Mouse (Mus musculus) hindbrain, embryonic 11.5 days (tissue): Measurements from ENCODE around the gene Card10. TPM values are rescaled to one million over a fixed set of nuclear protein-coding genes. Genes with fewer than 3 reads are reported as not detected.
A peak's percentile ranks its signal among the peaks of the same experiment; 100 is the strongest.

Experiments used
- ATAC-seq: fragments of 200-750 bp; cut with Nextera tagmentation; 2 replicates; pipeline ENCODE4 v1.8.0; 2017; ENCODE audit warnings: mild to moderate bottlenecking, moderate TSS enrichment, moderate library complexity; ENCODE audit not compliant: low FRiP score
- DNase-seq: peaks from one replicate; pipeline ENCODE4 v3.0.0-alpha.2; 2015; ENCODE audit warnings: low spot score
- H3K27ac ChIP-seq: fragments of 300-500 bp; sonication (generic); 2 replicates; pipeline ENCODE4 v1.5.1; 2014; ENCODE audit warnings: mild to moderate bottlenecking, low read depth, low read length
- H3K27me3 ChIP-seq: fragments of 300-500 bp; sonication (generic); 2 replicates; pipeline ENCODE4 v1.6.1; 2014; ENCODE audit warnings: mild to moderate bottlenecking, low read length, moderate library complexity, mixed read lengths; ENCODE audit not compliant: control insufficient read depth, insufficient read depth
- H3K36me3 ChIP-seq: fragments of 300-500 bp; sonication (generic); 2 replicates; pipeline ENCODE4 v1.6.1; 2014; ENCODE audit warnings: mild to moderate bottlenecking, low read length, moderate library complexity, mixed read lengths; ENCODE audit not compliant: control insufficient read depth, insufficient read depth
- H3K4me1 ChIP-seq: fragments of 300-500 bp; sonication (generic); replicated peaks from 2 replicates; pipeline ENCODE4 v1.6.1; 2014; ENCODE audit warnings: low read length, mixed read lengths; ENCODE audit not compliant: control insufficient read depth, insufficient read depth
- H3K4me2 ChIP-seq: fragments of 300-500 bp; sonication (generic); replicated peaks from 2 replicates; pipeline ENCODE4 v1.6.1; 2014; ENCODE audit warnings: mild to moderate bottlenecking, low read depth, low read length
- H3K4me3 ChIP-seq: fragments of 300-500 bp; sonication (generic); 2 replicates; pipeline ENCODE4 v1.5.1; 2014; ENCODE audit warnings: low read depth, low read length
- H3K9ac ChIP-seq: fragments of 300-500 bp; sonication (generic); 2 replicates; pipeline ENCODE4 v1.6.1; 2014; ENCODE audit warnings: low read depth, low read length
- H3K9me3 ChIP-seq: fragments of 300-500 bp; sonication (generic); 2 replicates; pipeline ENCODE4 v1.6.1; 2016; ENCODE audit warnings: low read length; ENCODE audit not compliant: control insufficient read depth
- WGBS: fragments of 180-500 bp; shearing (Covaris S2); extraction: QIAGEN DNeasy Blood & Tissue Kit; methylation state at CpG from one replicate; pipeline ENCODE4 v1.1.7; 2014; 5-methylcytosine and 5-hydroxymethylcytosine counted together
- polyA plus RNA-seq: library from polyadenylated mRNA; unstranded; fragments of >200 nt; fragmentation: Nextera tagmentation; extraction: Ambion mirVana; gene quantifications from 2 replicates; pipeline ENCODE4 v1.2.1, GENCODE M21; 2014

The Card10 gene
- polyA plus RNA-seq, 1 experiment from 2014 or later = 2.4 TPM

DNA sequence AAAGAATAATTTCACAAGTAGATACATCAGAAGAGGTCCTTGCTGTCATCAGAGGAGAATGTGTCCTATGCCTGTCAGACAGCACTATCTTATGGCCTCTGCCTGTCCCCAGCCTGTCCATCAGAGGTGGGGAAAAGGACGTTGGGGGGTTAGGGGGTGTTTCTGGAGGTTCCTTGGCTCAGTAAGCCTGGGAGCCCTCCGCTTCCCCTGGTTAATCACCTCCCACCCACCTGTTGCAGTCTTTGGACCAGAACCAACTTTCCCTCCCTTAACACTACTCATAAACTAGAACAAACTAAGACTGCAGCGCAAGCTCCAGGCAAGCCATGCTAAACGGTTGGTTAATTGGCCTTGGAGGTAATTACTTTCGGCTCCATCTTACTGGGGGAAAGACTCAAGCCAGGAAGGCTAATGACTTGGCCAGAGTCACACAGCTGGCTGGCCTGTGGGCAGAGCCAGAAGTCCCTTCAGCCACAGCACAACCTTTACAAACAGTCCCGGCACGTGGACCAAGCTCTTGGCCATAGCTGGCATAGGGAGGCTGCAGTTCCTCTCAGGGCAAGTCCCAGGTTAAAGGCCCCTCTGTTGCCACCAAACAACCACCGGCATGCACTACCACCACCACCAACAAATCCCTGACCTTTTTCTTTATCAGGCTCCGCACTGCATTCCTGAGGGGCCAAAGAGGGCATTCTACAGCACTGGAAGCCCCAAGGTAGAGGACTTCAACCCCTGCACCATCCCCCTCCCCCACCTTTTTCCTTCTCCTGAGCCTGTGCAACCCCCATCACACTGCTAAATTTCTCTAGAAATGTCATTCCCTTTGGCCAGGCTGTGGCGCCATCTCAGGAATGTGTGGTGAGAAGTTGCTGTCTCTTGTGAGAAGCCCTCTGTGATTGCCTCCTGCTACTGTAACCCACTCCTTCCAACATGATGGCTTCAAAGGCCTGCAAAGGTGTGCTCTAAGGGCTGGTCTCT, 28.2 kb upstream of the Card10 start:
- Histone ChIP-seq H3K9me3 (no peaks in the 10 kb centered on the region), H3K27me3 (no peaks in the 10 kb centered on the region; the same call in 1 of the 2 replicates), H3K4me1 (peaks cover 18% of the 10 kb centered on the region), H3K27ac (no peak overlapping the region), H3K9ac (no peak overlapping the region), H3K4me3 (no peak overlapping the region), H3K36me3 (no peaks in the 10 kb centered on the region), H3K4me2 (no peak overlapping the region)
- 75% methylated on average over 10 of the region's 10 CpGs for WGBS
- DNase-seq (no peak), ATAC-seq (no peak)

DNA sequence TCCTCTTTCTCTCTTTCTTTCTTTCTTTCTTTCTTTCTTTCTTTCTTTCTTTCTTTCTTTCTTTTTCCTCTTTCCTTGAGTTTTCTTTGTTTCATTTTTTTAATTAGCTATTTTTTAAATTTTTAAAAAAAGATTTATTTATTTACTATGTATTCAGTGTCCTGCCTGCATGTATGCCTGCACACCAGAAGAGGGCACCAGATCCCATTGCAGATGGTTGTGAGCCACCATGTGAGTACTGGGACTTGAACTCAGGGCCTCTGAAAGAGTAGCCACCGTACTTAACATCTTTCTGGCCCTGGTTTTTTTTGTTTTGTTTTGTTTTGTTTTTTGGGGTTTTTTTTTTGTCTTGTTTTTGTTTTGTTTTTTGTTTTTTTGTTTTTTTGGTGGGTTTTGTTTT, 26.8 kb upstream of the Card10 start:
- 85% methylated on average over 1 of the region's 1 CpGs for WGBS
- Histone ChIP-seq H3K4me3 (no peak overlapping the region), H3K9ac (no peak overlapping the region), H3K36me3 (no peaks in the 10 kb centered on the region), H3K27me3 (no peaks in the 10 kb centered on the region; the same call in 1 of the 2 replicates), H3K9me3 (no peaks in the 10 kb centered on the region), H3K4me2 (no peak overlapping the region), H3K4me1 (peaks cover 8% of the 10 kb centered on the region; the same call in 1 of the 2 replicates), H3K27ac (no peak overlapping the region)
- DNase-seq = no peak
- no peak for ATAC-seq

DNA sequence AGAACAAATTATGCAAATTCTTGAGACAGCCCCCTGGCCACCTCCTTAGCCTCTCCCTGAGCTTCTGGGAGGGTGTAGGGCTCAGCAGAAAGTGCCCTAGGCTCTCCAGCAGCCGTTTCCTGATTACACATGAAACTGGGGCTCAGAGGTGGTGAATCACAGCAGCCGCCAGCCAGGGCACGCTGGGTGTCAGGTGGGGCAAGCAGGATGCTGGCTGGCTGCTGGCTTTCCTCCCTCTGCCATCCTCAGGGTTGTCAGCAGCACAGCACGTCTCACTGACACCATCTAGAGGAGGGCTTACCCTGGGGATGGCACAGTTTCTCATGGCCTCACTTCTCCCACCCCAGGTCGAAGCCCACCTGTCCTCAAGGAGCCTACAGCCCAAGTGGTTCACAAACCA, 25.5 kb upstream of the Card10 start:
- no peak overlapping the region for H3K27ac ChIP-seq
- 24% methylated on average over 5 of the region's 5 CpGs for WGBS
- H3K4me3 ChIP-seq = no peak overlapping the region
- H3K9ac ChIP-seq = no peak overlapping the region
- H3K9me3 ChIP-seq = no peaks in the 10 kb centered on the region
- H3K4me2 ChIP-seq = no peak overlapping the region
- no peaks in the 10 kb centered on the region for H3K36me3 ChIP-seq
- ATAC-seq (no peak), DNase-seq (no peak)
- peaks cover 7% of the 10 kb centered on the region; the same call in 1 of the 2 replicates for H3K4me1 ChIP-seq
- no peaks in the 10 kb centered on the region; the same call in 1 of the 2 replicates for H3K27me3 ChIP-seq

DNA sequence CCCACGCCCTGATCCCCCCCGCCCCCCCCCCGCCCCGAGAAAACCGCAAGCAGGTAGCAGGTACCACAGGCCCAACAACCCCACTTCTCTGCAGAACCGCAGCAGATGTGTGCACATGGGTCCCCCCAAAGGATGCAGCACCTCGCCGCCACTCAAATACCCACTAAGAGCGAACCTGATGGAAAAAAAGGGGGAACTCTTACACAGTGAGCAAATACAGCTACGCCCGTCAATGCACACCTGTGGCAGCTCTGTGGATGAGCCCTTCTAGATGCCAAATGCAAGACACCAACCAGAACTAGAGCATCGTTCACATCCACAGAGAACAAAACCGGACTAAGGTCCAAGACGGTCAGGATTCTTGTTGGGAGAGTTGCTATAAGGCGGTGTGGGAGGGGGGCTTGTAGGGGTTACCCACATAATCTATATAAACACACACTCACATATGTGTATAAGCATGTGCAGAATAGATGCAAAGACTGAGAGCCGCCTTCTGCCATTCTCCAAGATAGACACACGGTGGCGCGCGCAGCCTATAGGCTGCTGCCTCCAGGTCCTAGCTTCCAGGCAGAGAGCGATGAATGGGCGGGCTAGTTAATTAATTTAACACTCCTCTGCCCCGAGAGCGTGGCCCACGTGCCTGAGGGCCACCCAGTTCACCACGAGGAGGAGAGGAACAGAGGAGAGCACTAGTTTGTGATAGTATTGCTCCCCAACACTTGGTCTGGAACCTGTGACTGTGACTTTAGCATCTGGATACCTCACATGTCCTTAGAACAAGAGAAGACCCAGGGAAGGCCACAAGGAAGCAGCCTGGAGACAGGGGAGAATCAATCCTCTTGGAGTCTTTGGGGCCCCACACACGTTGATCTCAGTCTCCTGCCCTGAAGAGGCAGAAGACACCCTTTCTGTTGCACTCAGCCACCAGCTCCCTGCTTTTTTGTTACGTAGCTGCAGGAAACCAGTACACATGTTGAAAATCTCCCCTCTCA, 23.7 kb upstream of the Card10 start:
- Histone ChIP-seq H3K4me3 (no peak overlapping the region), H3K9ac (no peak overlapping the region), H3K27ac (no peak overlapping the region), H3K36me3 (no peaks in the 10 kb centered on the region), H3K4me2 (no peak overlapping the region), H3K27me3 (no peaks in the 10 kb centered on the region; the same call in 1 of the 2 replicates), H3K4me1 (no peaks in the 10 kb centered on the region), H3K9me3 (no peaks in the 10 kb centered on the region)
- ATAC-seq (peak; percentile 59; the same call in 1 of the 2 replicates), DNase-seq (peak; percentile 87)
- WGBS = 24% methylated on average over 27 of the region's 28 CpGs

DNA sequence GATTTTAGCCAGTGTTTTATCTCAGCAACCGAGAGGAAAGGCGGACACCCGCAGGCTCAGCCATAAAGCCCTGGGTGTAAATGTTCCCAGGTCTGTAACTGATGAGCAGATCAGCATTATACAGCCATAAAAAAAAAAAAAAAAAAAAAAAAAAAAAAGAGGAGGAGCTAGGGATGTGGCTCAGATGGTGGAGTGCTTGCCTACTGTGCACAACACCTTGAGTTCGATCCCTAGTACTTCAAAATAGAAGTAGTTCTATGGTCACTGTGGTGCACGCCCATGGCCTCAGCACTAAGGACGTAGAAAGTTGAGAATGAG, 13.2 kb upstream of the Card10 start:
- Histone ChIP-seq H3K4me2 (no peak overlapping the region), H3K4me1 (no peaks in the 10 kb centered on the region), H3K27me3 (0 out of 2 replicates have a peak, but pooled peaks cover 2% of the 10 kb centered on the region), H3K9me3 (no peaks in the 10 kb centered on the region), H3K27ac (no peak overlapping the region), H3K4me3 (no peak overlapping the region), H3K36me3 (no peaks in the 10 kb centered on the region), H3K9ac (no peak overlapping the region)
- 71% methylated on average over 6 of the region's 6 CpGs for WGBS
- no peak for ATAC-seq
- DNase-seq = no peak

DNA sequence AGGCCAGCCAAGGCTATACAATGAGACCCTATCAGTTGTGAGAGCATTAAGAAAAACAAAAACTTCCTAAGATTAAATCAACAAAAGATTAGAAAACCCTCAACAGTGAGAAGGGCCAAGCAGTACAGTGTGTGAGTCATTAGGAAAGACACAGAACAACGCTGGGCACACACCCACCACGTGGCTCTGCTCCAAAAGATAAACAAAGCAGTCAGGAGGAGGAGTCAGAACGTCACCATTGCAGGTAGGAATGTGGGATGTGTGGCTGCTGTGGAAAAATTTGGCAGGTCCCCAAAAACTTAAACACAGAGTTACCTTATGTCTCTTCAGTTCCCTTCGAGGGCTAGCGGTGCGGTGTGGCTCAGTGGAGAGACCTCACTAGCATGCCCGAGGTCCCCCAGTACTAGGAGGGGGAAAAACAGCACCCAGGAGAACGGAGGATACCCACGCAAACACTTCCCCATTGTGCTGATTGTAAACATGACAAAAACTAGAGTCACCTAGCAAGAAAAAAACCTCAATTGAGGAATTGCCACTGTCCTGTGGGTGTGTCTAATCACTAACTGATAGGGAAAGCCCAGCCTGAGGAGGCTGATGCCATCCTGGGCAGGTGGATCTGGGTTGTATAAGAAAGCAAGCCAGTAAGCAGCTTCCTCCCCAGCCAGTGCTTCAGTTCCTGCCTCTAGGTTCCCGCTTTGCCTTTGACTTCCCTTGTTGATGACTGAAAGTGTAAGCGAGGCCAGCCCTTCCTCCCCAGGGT, 12.7 kb upstream of the Card10 start:
- H3K9me3 ChIP-seq = no peaks in the 10 kb centered on the region
- no peak for DNase-seq

DNA sequence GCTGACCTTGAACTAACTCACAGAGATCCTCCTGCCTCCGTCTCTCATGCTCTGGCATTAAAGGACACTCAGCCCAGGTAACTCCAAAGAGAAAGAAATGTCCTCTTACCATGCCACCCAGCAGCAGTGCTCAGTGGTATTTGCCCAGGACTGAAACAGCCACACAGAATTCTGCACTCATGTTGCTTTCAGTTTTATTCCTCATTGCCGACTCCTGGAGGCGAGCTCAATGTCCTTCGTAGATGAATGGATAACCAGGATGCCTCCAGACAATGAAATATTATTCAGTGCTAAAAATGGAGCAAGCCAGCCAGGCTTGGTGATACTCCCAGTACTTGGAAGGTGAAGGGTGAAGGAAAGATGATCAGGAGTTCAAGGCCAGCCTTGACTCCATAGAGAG, 10.8 kb upstream of the Card10 start:
- no peaks in the 10 kb centered on the region for H3K9me3 ChIP-seq
- no peaks in the 10 kb centered on the region for H3K4me1 ChIP-seq
- DNase-seq (no peak), ATAC-seq (no peak)
- no peak overlapping the region for H3K27ac ChIP-seq
- H3K9ac ChIP-seq = no peak overlapping the region
- no peaks in the 10 kb centered on the region for H3K36me3 ChIP-seq
- H3K4me3 ChIP-seq = no peak overlapping the region
- H3K4me2 ChIP-seq = no peak overlapping the region
- WGBS = 84% methylated on average over 4 of the region's 4 CpGs
- no peaks in the 10 kb centered on the region for H3K27me3 ChIP-seq

More for the DNA sequence above, 12.7 kb upstream of the Card10 start:
- Histone ChIP-seq H3K4me3 (no peak overlapping the region), H3K36me3 (no peaks in the 10 kb centered on the region), H3K27ac (no peak overlapping the region), H3K4me1 (no peaks in the 10 kb centered on the region), H3K4me2 (no peak overlapping the region), H3K9ac (no peak overlapping the region), H3K27me3 (0 out of 2 replicates have a peak, but pooled peaks cover 2% of the 10 kb centered on the region)
- WGBS = 67% methylated on average over 11 of the region's 11 CpGs
- no peak for ATAC-seq

DNA sequence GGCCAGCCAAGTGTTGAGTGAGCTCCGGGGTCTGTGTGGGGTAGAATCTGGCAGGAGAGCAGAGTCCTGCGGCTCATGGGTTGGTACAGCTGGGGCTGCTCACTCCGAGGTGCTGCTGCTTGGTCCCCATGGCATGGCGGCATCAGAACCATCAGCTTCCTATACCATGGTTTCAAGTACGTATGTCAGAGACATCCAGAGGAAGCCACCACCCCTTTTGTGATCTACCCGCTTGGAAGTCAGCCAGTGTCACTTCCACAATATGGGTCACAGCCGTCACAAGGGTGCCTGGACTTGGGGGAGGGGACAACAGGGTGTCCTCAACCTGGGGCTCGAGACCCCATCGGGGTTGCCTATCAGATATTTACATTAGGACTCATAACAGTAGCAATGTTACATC, 7.3 kb upstream of the Card10 start:
- Histone ChIP-seq H3K27me3 (no peaks in the 10 kb centered on the region), H3K4me3 (no peak overlapping the region), H3K4me2 (no peak overlapping the region), H3K9me3 (no peaks in the 10 kb centered on the region), H3K4me1 (no peaks in the 10 kb centered on the region), H3K9ac (no peak overlapping the region), H3K36me3 (no peaks in the 10 kb centered on the region), H3K27ac (no peak overlapping the region)
- DNase-seq (no peak), ATAC-seq (no peak)
- WGBS = 82% methylated on average over 9 of the region's 9 CpGs
